Mouse (Mus musculus) hindbrain, postnatal 0 days (tissue): ENCODE results near the gene Adamts2. TPM values are rescaled to one million over a fixed set of nuclear protein-coding genes. Genes with fewer than 3 reads are reported as not detected.

ENCODE experiments used
- ATAC-seq: fragments of 200-750 bp; cut with Nextera tagmentation; 2 replicates; pipeline ENCODE4 v1.8.0; 2017; ENCODE audit warnings: mild to moderate bottlenecking, moderate TSS enrichment, moderate library complexity
- DNase-seq: peaks from one replicate; pipeline ENCODE4 v3.0.0-alpha.2; 2015; ENCODE audit warnings: low spot score
- H3K27ac ChIP-seq: fragments of 300-500 bp; sonication (generic); 2 replicates; pipeline ENCODE4 v1.5.1; 2014; ENCODE audit warnings: mild to moderate bottlenecking
- H3K27me3 ChIP-seq: fragments of 300-500 bp; sonication (generic); 2 replicates; pipeline ENCODE4 v1.6.1; 2014; ENCODE audit warnings: low read length, mixed read lengths; ENCODE audit not compliant: insufficient read depth
- H3K36me3 ChIP-seq: fragments of 300-500 bp; sonication (generic); 2 replicates; pipeline ENCODE4 v1.6.1; 2014; ENCODE audit warnings: low read length, mixed read lengths; ENCODE audit not compliant: insufficient read depth
- H3K4me1 ChIP-seq: fragments of 300-500 bp; sonication (generic); 2 replicates; pipeline ENCODE4 v1.6.1; 2014; ENCODE audit warnings: antibody characterized with exemption, low read length, mixed read lengths; ENCODE audit not compliant: insufficient read depth
- H3K4me2 ChIP-seq: fragments of 300-500 bp; sonication (generic); 2 replicates; pipeline ENCODE4 v1.6.1; 2014; ENCODE audit warnings: low read depth, mild to moderate bottlenecking, low read length, moderate library complexity, mixed read lengths
- H3K4me3 ChIP-seq: fragments of 300-500 bp; sonication (generic); 2 replicates; pipeline ENCODE4 v1.5.1; 2014; ENCODE audit warnings: low read length
- H3K9ac ChIP-seq: fragments of 300-500 bp; sonication (generic); replicated peaks from 2 replicates; pipeline ENCODE4 v1.6.1; 2014; ENCODE audit warnings: mild to moderate bottlenecking, low read length, moderate library complexity, mixed read lengths
- H3K9me3 ChIP-seq: fragments of 300-500 bp; sonication (generic); 2 replicates; pipeline ENCODE4 v1.6.1; 2016; ENCODE audit warnings: low read length, mixed read lengths
- CTCF ChIP-seq: IDR thresholded peaks from 2 replicates; pipeline ENCODE4 v1.5.1; 2016; ENCODE audit warnings: antibody characterized with exemption, control low read depth, low read depth
- WGBS: fragments of 180-500 bp; shearing (Covaris S2); extraction: QIAGEN DNeasy Blood & Tissue Kit; methylation state at CpG from one replicate; pipeline ENCODE4 v1.1.7; 2014; 5-methylcytosine and 5-hydroxymethylcytosine counted together
- polyA plus RNA-seq: library from polyadenylated mRNA; unstranded; fragments of >200 nt; fragmentation: Nextera tagmentation; extraction: Ambion mirVana; gene quantifications from 2 replicates; pipeline ENCODE4 v1.2.1, GENCODE M21; 2015
- total RNA-seq: library from RNA; depleted of rRNA; stranded (reverse); fragments of >200 nt; gene quantifications from 2 replicates; pipeline ENCODE4 v1.2.3, GENCODE M21; 2014

Adamts2 gene
- total and polyA plus RNA-seq, 2 experiments from 2014 or later, result 5.8 to 15.1 TPM

GRCm38 (mm10) chr11:50699971-50700370 is 98.1 kb downstream of the Adamts2 start:
- H3K9me3 ChIP-seq, result no peaks in the 10 kb centered on the region
- WGBS, result 89% methylated on average over 12 of the region's 12 CpGs
- no peaks in the 10 kb centered on the region for H3K27me3 ChIP-seq
- ATAC-seq, result no peak
- no peak overlapping the region for H3K9ac ChIP-seq
- no peak overlapping the region for H3K4me2 ChIP-seq
- H3K4me3 ChIP-seq, result no peak overlapping the region
- DNase-seq, result no peak
- no peaks in the 10 kb centered on the region for H3K4me1 ChIP-seq
- TF ChIP-seq CTCF, result no peak
- no peaks in the 10 kb centered on the region for H3K36me3 ChIP-seq
- H3K27ac ChIP-seq, result no peak overlapping the region

- no peak overlapping the region for H3K4me2 ChIP-seq
- no peak for TF ChIP-seq CTCF
- H3K27ac ChIP-seq, result no peak overlapping the region
- ATAC-seq (no peak), DNase-seq (no peak)
- no peaks in the 10 kb centered on the region for H3K4me1 ChIP-seq
- H3K4me3 ChIP-seq, result no peak overlapping the region
- WGBS, result 87% methylated on average over 8 of the region's 8 CpGs
- H3K27me3 ChIP-seq, result no peaks in the 10 kb centered on the region
- no peak overlapping the region for H3K9ac ChIP-seq
- no peaks in the 10 kb centered on the region for H3K9me3 ChIP-seq
- no peaks in the 10 kb centered on the region for H3K36me3 ChIP-seq
Observed at GRCm38 (mm10) chr11:50700496-50700895, 98.6 kb downstream of the Adamts2 start.

GRCm38 (mm10) chr11:50703397-50703796 is 101.5 kb downstream of the Adamts2 start:
- H3K4me2 ChIP-seq, result no peak overlapping the region
- no peak for TF ChIP-seq CTCF
- H3K27ac ChIP-seq, result no peak overlapping the region
- no peaks in the 10 kb centered on the region for H3K9me3 ChIP-seq
- no peak overlapping the region for H3K4me3 ChIP-seq
- 68% methylated on average over 7 of the region's 7 CpGs for WGBS
- ATAC-seq (no peak), DNase-seq (no peak)
- no peak overlapping the region for H3K9ac ChIP-seq
- no peaks in the 10 kb centered on the region for H3K4me1 ChIP-seq
- no peaks in the 10 kb centered on the region for H3K27me3 ChIP-seq
- no peaks in the 10 kb centered on the region for H3K36me3 ChIP-seq

- Histone ChIP-seq H3K9me3 (no peaks in the 10 kb centered on the region), H3K27ac (no peak overlapping the region), H3K9ac (no peak overlapping the region), H3K4me1 (no peaks in the 10 kb centered on the region), H3K36me3 (no peaks in the 10 kb centered on the region), H3K4me3 (no peak overlapping the region), H3K4me2 (no peak overlapping the region), H3K27me3 (no peaks in the 10 kb centered on the region)
- no peak for TF ChIP-seq CTCF
- 81% methylated on average over 2 of the region's 2 CpGs for WGBS
- no peak for ATAC-seq
- no peak for DNase-seq
Observed at GRCm38 (mm10) chr11:50704511-50704910, 102.6 kb downstream of the Adamts2 start.

- Histone ChIP-seq H3K27me3 (no peaks in the 10 kb centered on the region), H3K36me3 (no peaks in the 10 kb centered on the region), H3K9me3 (no peaks in the 10 kb centered on the region), H3K4me2 (no peak overlapping the region), H3K4me3 (no peak overlapping the region), H3K9ac (no peak overlapping the region), H3K27ac (no peak overlapping the region), H3K4me1 (no peaks in the 10 kb centered on the region)
- DNase-seq, result no peak
- 75% methylated on average over 1 of the region's 1 CpGs for WGBS
- no peak for TF ChIP-seq CTCF
- ATAC-seq, result no peak
Observed at GRCm38 (mm10) chr11:50707259-50707658, 105.4 kb downstream of the Adamts2 start.

GRCm38 (mm10) chr11:50713610-50714202 is 111.8 kb downstream of the Adamts2 start:
- ATAC-seq (no peak), DNase-seq (peak; percentile 14)
- no peaks in the 10 kb centered on the region for H3K27me3 ChIP-seq
- peaks cover 3% of the 10 kb centered on the region; the same call in 1 of the 2 replicates for H3K4me1 ChIP-seq
- no peak overlapping the region for H3K9ac ChIP-seq
- no peaks in the 10 kb centered on the region for H3K9me3 ChIP-seq
- no peak overlapping the region for H3K4me3 ChIP-seq
- H3K27ac ChIP-seq, result no peak overlapping the region
- H3K4me2 ChIP-seq, result no peak overlapping the region
- WGBS, result 41% methylated on average over 21 of the region's 21 CpGs
- TF ChIP-seq CTCF, result no peak
- H3K36me3 ChIP-seq, result no peaks in the 10 kb centered on the region

- no peak for DNase-seq
- no peak overlapping the region for H3K4me2 ChIP-seq
- H3K9me3 ChIP-seq, result no peaks in the 10 kb centered on the region
- TF ChIP-seq CTCF, result no peak
- no peak overlapping the region for H3K9ac ChIP-seq
- H3K4me1 ChIP-seq, result peaks cover 3% of the 10 kb centered on the region; the same call in 1 of the 2 replicates
- H3K27ac ChIP-seq, result no peak overlapping the region
- WGBS, result 71% methylated on average over 6 of the region's 6 CpGs
- H3K4me3 ChIP-seq, result no peak overlapping the region
- no peaks in the 10 kb centered on the region for H3K27me3 ChIP-seq
- H3K36me3 ChIP-seq, result no peaks in the 10 kb centered on the region
- ATAC-seq, result no peak
Observed at GRCm38 (mm10) chr11:50715091-50715490, 113.2 kb downstream of the Adamts2 start.
